Comparison of ENCODE assay signal across 16 mouse cellular contexts in genomic region chr1:94969543-94969942, GRCm38 (mm10).
"Had no signal": no experiment of that assay in that cellular context is flagged by ENCODE, and none has a peak within 500 bp of the region (broad histone marks: within the 10 kb centered on the region; RNA-seq: fewer than 3 reads in every experiment).

No protein-coding gene starts in this region.

- H3K4me1 ChIP-seq: neural tube, embryonic 12.5 days; neural tube, embryonic 13.5 days; neural tube, embryonic 15.5 days; stomach, embryonic 15.5 days had no signal

- DNase-seq: retina, postnatal 1 day; right cerebral cortex, adult 18-20 months; right cerebral cortex, postnatal 14 days; right cerebral cortex, postnatal 25 days; spleen, adult 18-20 months; thymus, adult 18-20 months; thymus, adult 2 months; thymus, postnatal 14 days; thymus, postnatal 25 days; thymus, postnatal 36 days; thymus, postnatal 4 days had no signal

- H3K9me3 ChIP-seq: neural tube, embryonic 12.5 days; neural tube, embryonic 13.5 days; neural tube, embryonic 15.5 days; stomach, embryonic 15.5 days had no signal

- H3K27ac ChIP-seq: neural tube, embryonic 12.5 days; neural tube, embryonic 13.5 days; neural tube, embryonic 15.5 days; stomach, embryonic 15.5 days; stomach, postnatal 0 days had no signal

- H3K36me3 ChIP-seq: neural tube, embryonic 12.5 days; neural tube, embryonic 13.5 days; neural tube, embryonic 15.5 days; stomach, embryonic 15.5 days had no signal

- H3K27me3 ChIP-seq: neural tube, embryonic 12.5 days; neural tube, embryonic 13.5 days; neural tube, embryonic 15.5 days; stomach, embryonic 15.5 days had no signal

- H3K9ac ChIP-seq: neural tube, embryonic 12.5 days; neural tube, embryonic 13.5 days; neural tube, embryonic 15.5 days; stomach, embryonic 15.5 days had no signal

- H3K4me3 ChIP-seq: neural tube, embryonic 12.5 days; neural tube, embryonic 13.5 days; neural tube, embryonic 15.5 days; stomach, embryonic 15.5 days had no signal
